Mouse (Mus musculus): ENCODE results near the gene Atp1b1. TPM values are rescaled to one million over a fixed set of nuclear protein-coding genes. Genes with fewer than 3 reads are reported as not detected.

Atp1b1 gene
- polyA plus RNA-seq, 1 experiment from 2014 or later = 133 TPM

DNA sequence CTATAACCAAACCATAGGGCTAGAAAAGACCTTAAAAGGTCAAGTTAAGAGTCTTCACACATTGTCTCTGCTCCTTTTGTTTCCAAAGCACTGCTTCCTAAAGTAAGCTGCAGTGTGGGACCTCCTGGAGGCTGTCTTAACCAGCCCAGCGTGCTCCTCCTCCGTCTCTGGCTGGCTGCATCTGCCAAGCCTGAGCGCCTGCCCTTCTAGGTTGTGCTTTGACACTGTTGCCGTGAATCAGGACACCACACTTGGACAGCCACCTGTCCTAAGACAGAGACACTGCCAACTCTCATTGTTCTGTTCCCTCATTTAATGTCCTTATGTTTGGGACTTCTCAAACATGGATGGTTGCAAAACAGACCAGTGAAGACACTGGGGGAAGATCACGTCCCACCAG, 51.6 kb downstream of the Atp1b1 start:
- Histone ChIP-seq H3K27me3 (ENCODE audit: control insufficient read depth, insufficient read depth, low read length) (no peaks in the 10 kb centered on the region), H3K27ac (replicated peaks; ENCODE audit: low read depth, low read length) (no peak overlapping the region), H3K9ac (replicated peaks; ENCODE audit: low read length) (no peak overlapping the region), H3K9me3 (ENCODE audit: control insufficient read depth, low read length) (peaks cover 4% of the 10 kb centered on the region; the same call in 1 of the 2 replicates), H3K4me1 (ENCODE audit: control insufficient read depth, insufficient read depth, low read length) (0 out of 2 replicates have a peak, but pooled peaks cover 6% of the 10 kb centered on the region), H3K36me3 (ENCODE audit: control insufficient read depth, insufficient read depth, low read length) (0 out of 2 replicates have a peak, but pooled peaks cover 8% of the 10 kb centered on the region), H3K4me2 (ENCODE audit: low read length) (no peak overlapping the region), H3K4me3 (replicated peaks; ENCODE audit: low read depth, low read length) (no peak overlapping the region)
- ATAC-seq (ENCODE audit: low FRiP score, low TSS enrichment) = no peak
- no peak for DNase-seq
- 33% methylated on average over 5 of the region's 5 CpGs for WGBS

DNA sequence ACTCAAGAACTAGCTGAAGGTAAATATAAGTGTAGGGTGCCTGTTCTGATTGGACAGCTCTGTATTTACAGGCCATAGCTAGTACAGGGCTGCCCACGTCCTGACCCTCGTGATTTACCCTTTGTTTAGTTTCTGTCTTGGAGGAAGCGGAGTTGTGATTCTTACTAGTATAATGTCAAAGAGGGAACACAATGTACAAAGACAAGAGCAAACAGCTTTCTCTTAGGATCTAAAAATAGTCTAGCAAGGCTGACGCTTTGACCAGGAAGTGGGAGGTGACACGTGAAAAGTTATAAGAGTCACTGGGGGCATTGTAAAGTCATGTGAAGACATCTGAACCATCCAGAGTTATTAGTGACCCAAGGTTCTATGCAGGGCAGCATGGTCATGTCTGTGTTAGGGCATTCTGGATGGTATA, 52.8 kb downstream of the Atp1b1 start:
- no peaks in the 10 kb centered on the region for H3K27me3 ChIP-seq (ENCODE audit: control insufficient read depth, insufficient read depth, low read length)
- H3K9me3 ChIP-seq (ENCODE audit: control insufficient read depth, low read length) = peaks cover 4% of the 10 kb centered on the region; the same call in 1 of the 2 replicates
- ATAC-seq (ENCODE audit: low FRiP score, low TSS enrichment) = no peak
- H3K27ac ChIP-seq (replicated peaks; ENCODE audit: low read depth, low read length) = no peak overlapping the region
- no peak overlapping the region for H3K9ac ChIP-seq (replicated peaks; ENCODE audit: low read length)
- 0 out of 2 replicates have a peak, but pooled peaks cover 8% of the 10 kb centered on the region for H3K36me3 ChIP-seq (ENCODE audit: control insufficient read depth, insufficient read depth, low read length)
- no peak overlapping the region for H3K4me2 ChIP-seq (ENCODE audit: low read length)
- no peak overlapping the region for H3K4me3 ChIP-seq (replicated peaks; ENCODE audit: low read depth, low read length)
- no peak for DNase-seq
- H3K4me1 ChIP-seq (ENCODE audit: control insufficient read depth, insufficient read depth, low read length) = 0 out of 2 replicates have a peak, but pooled peaks cover 6% of the 10 kb centered on the region
- WGBS = 85% methylated on average over 5 of the region's 5 CpGs

DNA sequence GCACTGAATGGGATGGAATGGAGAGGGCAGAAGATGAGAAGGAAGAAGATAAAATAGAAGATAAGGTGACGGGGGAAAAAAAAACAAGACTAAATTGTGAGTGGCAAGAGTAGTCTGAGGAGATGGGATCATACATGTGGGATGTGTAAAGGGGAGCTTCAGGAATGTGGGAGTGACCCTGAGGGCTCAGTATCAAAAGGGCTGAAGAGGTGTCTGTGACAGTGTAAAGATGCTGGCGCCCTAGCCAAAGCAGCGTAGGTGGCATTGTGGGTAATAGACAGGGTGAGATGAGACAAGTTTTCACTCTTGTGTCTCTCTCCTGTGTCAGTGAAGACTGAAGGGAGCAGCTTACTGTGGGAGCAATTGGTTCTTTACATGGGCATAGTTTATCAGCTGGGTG, 58.6 kb downstream of the Atp1b1 start:
- H3K27me3 ChIP-seq (ENCODE audit: control insufficient read depth, insufficient read depth, low read length) = no peaks in the 10 kb centered on the region
- 97% methylated on average over 3 of the region's 3 CpGs for WGBS
- H3K4me2 ChIP-seq (ENCODE audit: low read length) = no peak overlapping the region
- H3K4me1 ChIP-seq (ENCODE audit: control insufficient read depth, insufficient read depth, low read length) = peaks cover 19% of the 10 kb centered on the region
- ATAC-seq (ENCODE audit: low FRiP score, low TSS enrichment) (no peak), DNase-seq (no peak)
- no peak overlapping the region for H3K27ac ChIP-seq (replicated peaks; ENCODE audit: low read depth, low read length)
- H3K4me3 ChIP-seq (replicated peaks; ENCODE audit: low read depth, low read length) = no peak overlapping the region
- H3K9ac ChIP-seq (replicated peaks; ENCODE audit: low read length) = no peak overlapping the region
- H3K36me3 ChIP-seq (ENCODE audit: control insufficient read depth, insufficient read depth, low read length) = 0 out of 2 replicates have a peak, but pooled peaks cover 8% of the 10 kb centered on the region
- H3K9me3 ChIP-seq (ENCODE audit: control insufficient read depth, low read length) = peaks cover 4% of the 10 kb centered on the region; the same call in 1 of the 2 replicates

DNA sequence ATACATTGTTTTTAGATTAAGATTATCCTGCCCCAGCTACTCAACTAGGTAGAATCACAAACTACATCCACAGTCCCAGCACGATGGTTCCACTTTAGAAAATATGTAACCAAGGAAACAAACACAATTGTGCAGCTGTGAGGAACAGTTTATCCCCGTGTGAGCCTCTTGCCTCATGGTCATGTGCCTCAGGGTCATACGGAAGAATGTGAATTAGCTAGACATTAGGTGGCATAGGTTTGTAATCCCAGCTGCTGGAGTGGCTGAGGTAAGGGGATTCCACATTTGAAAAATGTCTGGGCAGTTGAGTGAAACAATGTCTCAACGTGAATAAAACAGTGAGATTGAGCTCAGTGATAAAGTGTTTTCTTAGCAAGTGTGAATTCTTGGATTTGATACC, 60.5 kb downstream of the Atp1b1 start:
- Histone ChIP-seq H3K4me3 (replicated peaks; ENCODE audit: low read depth, low read length) (no peak overlapping the region), H3K9me3 (ENCODE audit: control insufficient read depth, low read length) (peaks cover 4% of the 10 kb centered on the region; the same call in 1 of the 2 replicates), H3K4me1 (ENCODE audit: control insufficient read depth, insufficient read depth, low read length) (peaks cover 19% of the 10 kb centered on the region), H3K9ac (replicated peaks; ENCODE audit: low read length) (no peak overlapping the region), H3K27me3 (ENCODE audit: control insufficient read depth, insufficient read depth, low read length) (no peaks in the 10 kb centered on the region), H3K36me3 (ENCODE audit: control insufficient read depth, insufficient read depth, low read length) (no peaks in the 10 kb centered on the region), H3K27ac (replicated peaks; ENCODE audit: low read depth, low read length) (no peak overlapping the region), H3K4me2 (ENCODE audit: low read length) (no peak overlapping the region)
- no peak for DNase-seq
- whole genome bisulfite sequencing = 47% methylated on average over 4 of the region's 4 CpGs
- ATAC-seq (ENCODE audit: low FRiP score, low TSS enrichment) = no peak

DNA sequence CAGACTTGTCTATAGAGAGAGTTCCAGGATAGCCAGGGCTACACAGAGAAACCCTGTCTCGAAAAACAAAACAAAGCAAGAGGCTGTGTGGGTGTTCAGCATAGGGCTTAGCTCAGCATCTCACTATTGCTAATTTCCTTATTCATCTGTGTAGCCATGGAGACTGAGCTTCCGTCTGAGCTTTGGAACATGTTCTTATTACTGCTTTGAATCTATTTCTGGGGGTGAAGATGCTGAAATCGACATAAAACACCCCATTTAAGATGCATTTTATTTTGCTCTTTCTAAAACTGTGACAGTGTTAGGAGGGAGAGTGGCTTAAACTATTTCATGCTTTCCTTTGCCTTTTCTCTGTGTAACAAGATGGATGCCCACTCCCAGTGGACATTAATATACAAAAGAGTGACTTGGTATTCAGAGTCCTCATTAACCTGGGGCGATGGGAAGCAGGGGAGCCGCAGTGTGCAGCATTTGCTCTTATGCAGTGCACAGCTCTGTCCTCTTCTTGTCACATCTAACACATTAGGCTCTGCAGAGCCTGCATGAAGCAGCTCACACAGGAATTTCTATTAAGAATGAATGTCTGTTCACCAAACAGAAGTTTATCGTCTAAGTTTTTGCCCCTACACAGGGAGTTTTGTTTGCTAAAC, 62.9 kb downstream of the Atp1b1 start:
- Histone ChIP-seq H3K4me1 (ENCODE audit: control insufficient read depth, insufficient read depth, low read length) (peaks cover 25% of the 10 kb centered on the region), H3K36me3 (ENCODE audit: control insufficient read depth, insufficient read depth, low read length) (no peaks in the 10 kb centered on the region), H3K9ac (replicated peaks; ENCODE audit: low read length) (no peak overlapping the region), H3K27ac (replicated peaks; ENCODE audit: low read depth, low read length) (peak overlapping the region; percentile 86), H3K4me3 (replicated peaks; ENCODE audit: low read depth, low read length) (no peak overlapping the region), H3K4me2 (ENCODE audit: low read length) (no peak overlapping the region), H3K9me3 (ENCODE audit: control insufficient read depth, low read length) (no peaks in the 10 kb centered on the region), H3K27me3 (ENCODE audit: control insufficient read depth, insufficient read depth, low read length) (no peaks in the 10 kb centered on the region)
- DNase-seq (peak; percentile 79), ATAC-seq (ENCODE audit: low FRiP score, low TSS enrichment) (peak; percentile 90)
- WGBS = 25% methylated on average over 6 of the region's 6 CpGs

DNA sequence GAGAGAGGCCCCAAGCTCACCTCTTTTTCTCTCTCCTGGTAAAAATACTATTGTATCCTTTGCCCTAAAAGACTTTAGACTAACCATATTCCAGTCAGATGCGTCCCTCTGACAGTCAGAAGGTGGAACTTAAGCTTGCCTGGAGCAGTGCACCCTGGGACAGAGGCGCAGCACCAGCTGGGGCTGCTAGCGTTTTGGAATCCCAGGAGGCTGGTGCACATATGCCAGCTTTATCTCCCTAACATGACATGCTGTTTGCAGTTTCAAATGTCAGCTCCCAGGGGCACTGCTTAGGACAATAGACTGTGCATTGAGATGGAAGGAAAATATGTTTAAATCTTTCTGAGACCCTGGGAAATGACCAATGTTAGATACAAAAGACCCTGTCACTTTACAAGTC, 66.0 kb downstream of the Atp1b1 start:
- no peak overlapping the region for H3K9ac ChIP-seq (replicated peaks; ENCODE audit: low read length)
- 0 out of 2 replicates have a peak, but pooled peaks have one; percentile 43 for ATAC-seq (ENCODE audit: low FRiP score, low TSS enrichment)

DNA sequence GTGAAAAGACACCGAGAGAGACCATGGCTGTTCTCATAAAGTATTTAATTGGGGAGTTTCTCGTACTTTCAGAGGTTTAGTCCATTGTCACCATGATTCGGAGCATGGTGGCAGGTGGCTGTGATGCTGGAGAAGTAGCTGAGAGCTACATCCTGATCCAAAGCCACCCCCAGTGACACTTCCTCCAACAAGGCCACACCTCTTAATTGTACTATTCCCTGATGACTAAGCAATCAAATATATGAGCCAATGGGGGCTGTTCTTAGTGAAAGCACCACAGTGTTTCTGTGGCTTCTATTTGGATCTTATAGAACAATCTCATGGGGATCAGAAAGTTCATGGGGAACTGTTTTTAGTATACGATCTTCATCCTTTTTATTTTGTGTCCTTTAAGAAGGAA, 68.4 kb downstream of the Atp1b1 start:
- no peak overlapping the region for H3K4me2 ChIP-seq (ENCODE audit: low read length)
- H3K9me3 ChIP-seq (ENCODE audit: control insufficient read depth, low read length) = no peaks in the 10 kb centered on the region
- H3K36me3 ChIP-seq (ENCODE audit: control insufficient read depth, insufficient read depth, low read length) = 0 out of 2 replicates have a peak, but pooled peaks cover 2% of the 10 kb centered on the region
- H3K4me1 ChIP-seq (ENCODE audit: control insufficient read depth, insufficient read depth, low read length) = peaks cover 7% of the 10 kb centered on the region
- WGBS = 91% methylated on average over 4 of the region's 4 CpGs
- H3K4me3 ChIP-seq (replicated peaks; ENCODE audit: low read depth, low read length) = no peak overlapping the region
- H3K27ac ChIP-seq (replicated peaks; ENCODE audit: low read depth, low read length) = no peak overlapping the region
- DNase-seq (no peak), ATAC-seq (ENCODE audit: low FRiP score, low TSS enrichment) (no peak)
- no peak overlapping the region for H3K9ac ChIP-seq (replicated peaks; ENCODE audit: low read length)
- H3K27me3 ChIP-seq (ENCODE audit: control insufficient read depth, insufficient read depth, low read length) = no peaks in the 10 kb centered on the region

More for the DNA sequence above, 66.0 kb downstream of the Atp1b1 start:
- 15% methylated on average over 3 of the region's 3 CpGs for WGBS
- Histone ChIP-seq H3K27me3 (ENCODE audit: control insufficient read depth, insufficient read depth, low read length) (no peaks in the 10 kb centered on the region), H3K4me3 (replicated peaks; ENCODE audit: low read depth, low read length) (no peak overlapping the region), H3K9me3 (ENCODE audit: control insufficient read depth, low read length) (no peaks in the 10 kb centered on the region), H3K4me1 (ENCODE audit: control insufficient read depth, insufficient read depth, low read length) (peaks cover 25% of the 10 kb centered on the region), H3K4me2 (ENCODE audit: low read length) (no peak overlapping the region), H3K27ac (replicated peaks; ENCODE audit: low read depth, low read length) (0 out of 2 replicates have a peak overlapping the region, but pooled peaks have one; percentile 21), H3K36me3 (ENCODE audit: control insufficient read depth, insufficient read depth, low read length) (0 out of 2 replicates have a peak, but pooled peaks cover 2% of the 10 kb centered on the region)
- peak; percentile 68 for DNase-seq
